Mouse (Mus musculus) inflammation-experienced regulatory T-cells (primary cell): ENCODE measurements around the gene Cib1. TPM values are rescaled to one million over a fixed set of nuclear protein-coding genes. Genes with fewer than 3 reads are reported as not detected.

Experiments
- polyA plus RNA-seq, 2 experiments: library from polyadenylated mRNA; unstranded; fragments of 100-300 nt; shearing (Covaris generic); gene quantifications; one replicate each; pipeline ENCODE4 v1.2.1; 2017

Cib1 gene
- 100 to 1,000 TPM; 139 to 161 TPM for polyA plus RNA-seq

GRCm38 (mm10) chr7:80232489-80233029, at the start of gene Cib1, which contains the start of gene Gdpgp1:
Cib1 (minus strand) TSS chr7:80232813.
Gdpgp1 (plus strand) TSS chr7:80232865.

GRCm38 (mm10) chr7:80268897-80269750, 36.5 kb upstream of the Cib1 start, which contains the start of gene Vps33b:
Vps33b (plus strand) TSS chr7:80269649.

GRCm38 (mm10) chr7:80260625-80261371, 28.2 kb upstream of the Cib1 start, which contains the start of gene Ngrn:
Ngrn (plus strand) TSS chr7:80261215.

GRCm38 (mm10) chr7:80246148-80246721, 13.6 kb upstream of the Cib1 start, which contains the start of gene Ttll13:
Ttll13 (plus strand) TSS chr7:80246376.

GRCm38 (mm10) chr7:80186531-80187296, 45.9 kb downstream of the Cib1 start, which contains the start of gene Sema4b:
Sema4b (plus strand) TSS chr7:80186841.

Other genes with a start within 250 kb of the Cib1 start
- gene Zfp710, start 208.0 kb downstream of the Cib1 start, polyA plus RNA-seq: 10 to 100 TPM; 12.1 to 22.7 TPM
- gene Idh2, start 117.4 kb downstream of the Cib1 start, polyA plus RNA-seq: 10 to 100 TPM; 54.1 to 84.7 TPM
- gene Sema4b, start 46.0 kb downstream of the Cib1 start, polyA plus RNA-seq: 10 to 100 TPM; 22.0 to 23.2 TPM
- gene Gdpgp1, start 52 bp upstream of the Cib1 start, polyA plus RNA-seq: 10 to 100 TPM in 1 of 2 experiments, 1 to 10 TPM in 1; 9.2 to 13.3 TPM
- gene Ttll13, start 13.6 kb upstream of the Cib1 start, polyA plus RNA-seq: 1 to 10 TPM in 1 of 2 experiments, under 1 TPM in 1; 0.59 to 5.8 TPM
- 10 to 100 TPM; 47.2 to 59.6 TPM for gene Ngrn, start 28.4 kb upstream of the Cib1 start, polyA plus RNA-seq
- 10 to 100 TPM; 42.2 to 68.2 TPM for gene Vps33b, start 36.8 kb upstream of the Cib1 start, polyA plus RNA-seq
- 10 to 100 TPM in 1 of 2 experiments, 1 to 10 TPM in 1; 7.8 to 12.8 TPM for gene Prc1, start 61.6 kb upstream of the Cib1 start, polyA plus RNA-seq
- gene Rccd1, start 91.6 kb upstream of the Cib1 start, polyA plus RNA-seq: 10 to 100 TPM; 24.7 to 27.3 TPM
- 10 to 100 TPM; 74.5 to 78.7 TPM for gene Unc45a, start 108.2 kb upstream of the Cib1 start, polyA plus RNA-seq
- 10 to 100 TPM in 1 of 2 experiments, 1 to 10 TPM in 1; 6.5 to 11.6 TPM for gene Hddc3, start 110.3 kb upstream of the Cib1 start, polyA plus RNA-seq
- gene Man2a2, start 138.6 kb upstream of the Cib1 start, polyA plus RNA-seq: 10 to 100 TPM; 50.0 to 65.1 TPM
- gene Fes, start 155.1 kb upstream of the Cib1 start, polyA plus RNA-seq: 1 to 10 TPM in 1 of 2 experiments, under 1 TPM in 1; 0.58 to 3.5 TPM
- gene Furin, start 172.6 kb upstream of the Cib1 start, polyA plus RNA-seq: 10 to 100 TPM; 52.1 to 53.9 TPM